Mouse (Mus musculus): ENCODE results near the gene Atp4a.

Atp4a gene

DNA sequence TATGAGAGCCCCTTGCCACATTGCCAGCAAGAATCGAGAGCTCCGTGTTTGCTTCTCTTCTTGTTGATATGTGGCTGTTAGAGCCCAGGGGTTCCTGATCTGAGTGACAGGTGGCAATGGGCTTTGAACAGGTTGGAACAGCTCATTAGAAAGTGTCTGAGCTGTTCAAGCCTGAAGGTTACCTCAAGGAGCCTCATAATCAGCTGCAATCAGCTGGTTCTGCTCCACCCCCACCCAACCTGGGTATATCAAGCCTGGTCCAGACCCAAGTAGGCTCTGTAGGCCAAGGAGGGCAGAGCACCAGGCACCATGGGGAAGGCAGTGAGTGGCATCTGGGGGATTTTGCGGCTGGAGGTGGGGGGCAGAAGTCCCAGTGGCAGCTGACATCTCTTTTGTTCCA is at the start of gene Atp4a:
Gene Atp4a, plus strand, starts transcription at position 268 of the 400 bp plus-strand sequence.
- DNase-seq (ENCODE audit: low read depth, low spot score) = no peak
- Histone ChIP-seq H3K27me3 (ENCODE audit: control insufficient read depth, insufficient read depth, low read length, poor library complexity, severe bottlenecking) (0 out of 2 replicates have a peak, but pooled peaks cover 2% of the 10 kb centered on the region), H3K36me3 (ENCODE audit: control insufficient read depth, insufficient read depth, low read length, poor library complexity, severe bottlenecking) (no peaks in the 10 kb centered on the region)

DNA sequence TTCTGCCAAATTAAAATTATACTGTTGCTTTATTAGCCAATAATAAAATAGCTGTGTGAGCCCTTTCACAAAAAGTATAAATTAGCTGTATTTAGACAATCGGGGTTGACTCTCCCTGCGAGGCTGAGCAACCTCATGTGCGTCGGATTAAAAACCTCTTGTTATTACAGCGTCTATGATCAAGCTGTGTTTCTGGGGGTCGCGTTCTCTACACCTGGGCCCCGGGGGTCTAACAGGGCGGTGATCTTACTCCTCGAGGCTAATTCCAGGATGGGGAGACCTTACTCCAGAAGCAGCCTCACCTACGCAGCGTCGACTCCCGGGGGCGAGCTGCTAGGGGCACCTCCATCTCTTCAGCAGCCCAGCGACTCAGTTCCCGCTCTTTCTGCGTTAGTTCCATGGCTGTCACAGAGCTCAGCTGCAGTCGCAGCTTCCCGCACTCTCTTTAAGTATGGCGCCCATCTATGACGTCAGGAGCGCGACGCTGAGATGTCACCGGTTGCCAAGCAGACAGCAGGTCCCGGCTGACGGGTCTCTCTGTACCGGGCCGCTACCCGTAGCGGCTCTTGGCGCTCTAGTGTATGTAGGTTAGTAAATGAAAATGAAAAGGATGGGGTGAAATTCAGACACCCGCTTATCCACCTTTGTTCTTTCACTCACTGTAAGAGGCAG is 47.3 kb upstream of the Atp4a start, which contains the start of gene Haus5:
Gene Haus5, minus strand, starts transcription at position 466 of the 672 bp plus-strand sequence.
- Histone ChIP-seq H3K36me3 (ENCODE audit: control insufficient read depth, insufficient read depth, low read length, poor library complexity, severe bottlenecking) (peaks cover 5% of the 10 kb centered on the region; the same call in 1 of the 2 replicates), H3K27me3 (ENCODE audit: control insufficient read depth, insufficient read depth, low read length, poor library complexity, severe bottlenecking) (no peaks in the 10 kb centered on the region)
- peak; percentile 97 for DNase-seq (ENCODE audit: low read depth, low spot score)

DNA sequence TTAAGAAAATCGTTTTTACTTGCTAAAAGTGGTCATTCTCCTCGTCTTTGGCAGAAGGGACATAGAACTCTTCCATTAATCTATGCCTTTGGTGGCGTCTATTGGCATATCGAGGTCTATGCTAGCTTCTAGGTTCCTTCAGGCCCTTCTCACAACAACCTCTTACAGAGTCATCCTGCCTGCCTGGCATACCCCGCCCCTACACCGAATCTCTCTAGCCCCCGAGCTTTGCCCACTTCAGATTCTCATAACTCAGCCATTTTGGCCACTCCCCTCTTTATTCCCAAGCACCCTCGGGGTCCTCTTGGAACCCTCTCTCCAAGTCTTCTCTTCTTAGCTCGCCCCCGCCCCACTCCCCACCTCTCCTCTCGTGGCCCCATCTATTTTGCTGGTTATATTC is 46.7 kb upstream of the Atp4a start:
- Histone ChIP-seq H3K27me3 (ENCODE audit: control insufficient read depth, insufficient read depth, low read length, poor library complexity, severe bottlenecking) (no peaks in the 10 kb centered on the region), H3K36me3 (ENCODE audit: control insufficient read depth, insufficient read depth, low read length, poor library complexity, severe bottlenecking) (peaks cover 3% of the 10 kb centered on the region; the same call in 1 of the 2 replicates)
- no peak for DNase-seq (ENCODE audit: low read depth, low spot score)

DNA sequence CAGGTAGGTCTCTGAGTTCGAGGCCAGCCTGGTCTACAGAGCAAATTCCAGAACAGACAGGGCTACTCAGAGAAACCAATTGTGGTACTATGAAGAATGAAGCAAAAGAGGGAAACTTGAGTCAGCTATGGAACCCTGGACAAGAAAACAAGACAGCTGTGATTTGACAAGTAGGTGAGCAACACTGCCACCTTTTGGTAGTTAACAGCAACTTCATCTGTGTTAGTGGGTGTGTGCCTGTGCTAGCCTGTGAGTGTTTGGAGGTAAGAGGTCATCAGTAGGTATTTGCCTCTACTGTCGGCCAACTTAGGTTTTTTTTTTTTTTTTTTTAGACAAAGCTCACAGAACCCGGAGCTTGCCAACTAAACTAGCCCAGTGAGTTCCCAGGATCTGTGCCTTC is 42.8 kb upstream of the Atp4a start:
- peak; percentile 76 for DNase-seq (ENCODE audit: low read depth, low spot score)
- Histone ChIP-seq H3K27me3 (ENCODE audit: control insufficient read depth, insufficient read depth, low read length, poor library complexity, severe bottlenecking) (no peaks in the 10 kb centered on the region), H3K36me3 (ENCODE audit: control insufficient read depth, insufficient read depth, low read length, poor library complexity, severe bottlenecking) (no peaks in the 10 kb centered on the region)

DNA sequence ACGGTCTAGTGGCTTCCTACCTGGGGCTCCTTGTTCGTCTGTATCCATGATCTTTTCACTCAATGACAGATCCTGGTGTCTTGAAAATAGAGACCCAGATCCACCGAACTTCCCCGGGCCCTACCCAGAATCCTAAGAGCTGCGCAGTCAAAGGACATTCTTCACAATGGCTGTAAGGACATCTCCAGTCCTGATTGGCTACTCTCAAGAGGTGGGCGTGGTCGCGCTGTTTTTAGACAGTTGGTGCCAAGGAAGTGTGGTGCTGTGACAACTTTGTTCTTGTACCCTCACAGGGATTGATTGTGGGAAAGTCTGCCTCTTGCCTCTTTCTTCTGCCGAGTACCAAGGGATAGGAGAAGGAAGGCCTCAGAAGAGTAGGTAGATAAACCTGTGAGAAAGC is 40.5 kb upstream of the Atp4a start, which contains the start of gene Pmis2:
Gene Pmis2, minus strand, starts transcription at position 126 of the 400 bp plus-strand sequence.
- no peak for DNase-seq (ENCODE audit: low read depth, low spot score)
- H3K36me3 ChIP-seq (ENCODE audit: control insufficient read depth, insufficient read depth, low read length, poor library complexity, severe bottlenecking) = no peaks in the 10 kb centered on the region

DNA sequence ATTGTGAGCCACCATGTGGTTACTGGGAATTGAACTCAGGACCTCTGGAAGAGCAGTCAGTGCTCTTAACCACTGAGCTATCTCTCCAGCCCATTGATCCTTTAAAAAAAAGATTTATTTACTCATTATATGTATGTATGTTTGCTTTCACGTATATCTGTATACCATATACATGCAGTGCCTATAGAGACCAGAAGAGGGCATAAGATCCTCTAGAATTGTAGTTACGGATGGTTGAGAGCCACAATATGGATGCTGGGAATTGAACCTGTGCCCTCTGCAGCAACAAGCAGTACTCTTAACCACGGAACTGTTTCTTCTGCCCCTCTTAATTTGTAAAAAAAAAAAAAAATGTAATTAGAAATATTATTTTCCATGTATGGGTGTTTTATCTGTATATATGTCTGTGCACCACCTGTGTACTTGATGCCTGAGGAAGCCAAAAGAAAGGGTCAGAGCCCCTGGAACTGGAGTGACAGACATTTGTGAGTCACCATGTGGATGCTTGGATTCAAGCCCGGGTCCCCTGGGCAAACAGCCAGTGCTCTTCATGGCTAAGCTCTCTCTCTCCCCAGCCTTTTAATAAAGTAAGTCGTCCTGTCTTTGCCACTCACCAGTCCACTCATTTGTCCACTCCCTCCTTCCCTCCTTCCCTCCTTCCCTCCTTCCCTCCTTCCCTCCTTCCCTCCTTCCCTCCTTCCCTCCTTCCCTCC is 33.6 kb upstream of the Atp4a start:
- Histone ChIP-seq H3K36me3 (ENCODE audit: control insufficient read depth, insufficient read depth, low read length, poor library complexity, severe bottlenecking) (no peaks in the 10 kb centered on the region), H3K27me3 (ENCODE audit: control insufficient read depth, insufficient read depth, low read length, poor library complexity, severe bottlenecking) (no peaks in the 10 kb centered on the region)
- no peak for DNase-seq (ENCODE audit: low read depth, low spot score)

More for the DNA sequence above, 40.5 kb upstream of the Atp4a start, which contains the start of gene Pmis2:
- H3K27me3 ChIP-seq (ENCODE audit: control insufficient read depth, insufficient read depth, low read length, poor library complexity, severe bottlenecking) = no peaks in the 10 kb centered on the region

DNA sequence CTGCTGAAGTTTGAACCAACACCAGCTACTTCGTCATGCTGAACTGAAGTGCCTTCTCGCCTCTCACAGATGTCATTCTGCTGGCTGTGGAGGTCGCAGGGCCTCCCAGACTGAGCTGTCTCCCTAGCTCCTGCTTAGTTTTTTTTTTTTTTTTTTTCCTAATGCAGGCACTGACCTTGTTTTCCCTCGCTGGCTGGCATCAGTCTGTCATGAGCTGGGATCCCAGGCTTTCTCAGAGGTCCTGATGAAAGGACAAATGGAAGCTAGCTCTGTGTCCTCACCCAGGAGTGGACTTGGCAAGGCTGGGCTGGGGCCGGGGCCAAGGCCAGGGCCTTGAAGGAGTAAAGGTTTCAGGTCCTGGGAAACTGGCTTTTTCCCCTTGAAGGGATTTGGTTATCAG is 30.1 kb upstream of the Atp4a start:
- H3K36me3 ChIP-seq (ENCODE audit: control insufficient read depth, insufficient read depth, low read length, poor library complexity, severe bottlenecking) = no peaks in the 10 kb centered on the region
- no peaks in the 10 kb centered on the region for H3K27me3 ChIP-seq (ENCODE audit: control insufficient read depth, insufficient read depth, low read length, poor library complexity, severe bottlenecking)
- DNase-seq (ENCODE audit: low read depth, low spot score) = no peak

DNA sequence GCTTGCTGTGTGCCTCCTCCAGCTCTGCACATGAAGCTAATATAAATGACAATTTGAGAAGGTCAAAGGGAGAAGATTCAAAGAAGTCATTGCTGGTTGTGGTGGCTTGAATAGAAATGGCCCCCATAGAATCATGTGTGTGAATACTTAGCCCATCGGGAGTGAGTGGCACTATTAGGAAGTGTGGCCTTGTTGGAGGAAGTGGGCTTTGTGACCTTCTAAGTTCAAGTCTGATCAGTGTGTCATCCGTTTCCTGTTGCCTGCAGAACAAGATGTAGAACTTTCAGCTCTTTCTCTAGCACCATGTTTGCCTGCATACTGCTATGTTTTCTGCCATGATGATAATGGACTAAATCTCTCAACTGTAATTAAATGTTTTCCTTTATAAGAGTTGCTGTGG is 28.6 kb upstream of the Atp4a start:
- Histone ChIP-seq H3K36me3 (ENCODE audit: control insufficient read depth, insufficient read depth, low read length, poor library complexity, severe bottlenecking) (no peaks in the 10 kb centered on the region), H3K27me3 (ENCODE audit: control insufficient read depth, insufficient read depth, low read length, poor library complexity, severe bottlenecking) (no peaks in the 10 kb centered on the region)
- no peak for DNase-seq (ENCODE audit: low read depth, low spot score)

DNA sequence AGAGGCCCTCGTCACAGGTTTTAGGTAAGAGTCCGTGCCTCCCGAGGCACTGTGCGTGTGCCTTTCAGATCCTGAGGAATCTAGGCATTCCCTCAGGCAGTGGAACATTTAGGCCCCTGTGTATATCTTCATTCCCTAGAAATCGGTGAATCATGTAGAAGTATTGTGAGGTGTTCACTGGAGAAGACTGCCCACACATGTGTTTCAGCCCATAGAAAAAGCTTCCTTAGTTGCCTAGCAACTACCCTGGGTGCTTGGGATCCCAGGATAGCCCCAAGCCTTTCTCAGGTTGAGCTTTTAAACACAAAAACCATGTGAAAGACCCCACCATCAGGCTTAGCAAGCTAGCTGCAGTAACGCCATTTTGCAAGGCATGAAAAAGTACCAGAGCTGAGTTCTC is 23.7 kb upstream of the Atp4a start:
- DNase-seq (ENCODE audit: low read depth, low spot score) = no peak
- H3K36me3 ChIP-seq (ENCODE audit: control insufficient read depth, insufficient read depth, low read length, poor library complexity, severe bottlenecking) = no peaks in the 10 kb centered on the region
- no peaks in the 10 kb centered on the region for H3K27me3 ChIP-seq (ENCODE audit: control insufficient read depth, insufficient read depth, low read length, poor library complexity, severe bottlenecking)

DNA sequence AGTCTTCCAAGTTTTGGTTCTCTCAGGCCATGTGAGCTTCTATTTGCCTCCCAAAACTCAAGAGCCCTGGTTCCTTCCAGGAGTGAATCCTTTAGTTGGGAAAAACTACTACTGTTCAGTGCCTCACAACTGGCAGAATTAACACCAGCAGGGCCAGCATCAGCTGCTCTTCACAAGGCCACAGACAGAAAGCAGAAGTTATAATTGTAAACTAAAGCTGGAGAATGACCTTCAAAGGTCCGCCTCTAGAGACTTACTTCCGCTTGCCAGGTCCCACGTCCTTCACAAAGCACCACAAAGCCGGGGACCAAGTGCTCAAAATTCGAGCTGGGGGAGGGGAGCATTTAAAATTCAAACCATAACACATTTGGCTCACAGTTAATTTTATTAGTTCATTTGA is 13.9 kb upstream of the Atp4a start:
- Histone ChIP-seq H3K27me3 (ENCODE audit: control insufficient read depth, insufficient read depth, low read length, poor library complexity, severe bottlenecking) (no peaks in the 10 kb centered on the region), H3K36me3 (ENCODE audit: control insufficient read depth, insufficient read depth, low read length, poor library complexity, severe bottlenecking) (no peaks in the 10 kb centered on the region)
- DNase-seq (ENCODE audit: low read depth, low spot score) = peak; percentile 66

DNA sequence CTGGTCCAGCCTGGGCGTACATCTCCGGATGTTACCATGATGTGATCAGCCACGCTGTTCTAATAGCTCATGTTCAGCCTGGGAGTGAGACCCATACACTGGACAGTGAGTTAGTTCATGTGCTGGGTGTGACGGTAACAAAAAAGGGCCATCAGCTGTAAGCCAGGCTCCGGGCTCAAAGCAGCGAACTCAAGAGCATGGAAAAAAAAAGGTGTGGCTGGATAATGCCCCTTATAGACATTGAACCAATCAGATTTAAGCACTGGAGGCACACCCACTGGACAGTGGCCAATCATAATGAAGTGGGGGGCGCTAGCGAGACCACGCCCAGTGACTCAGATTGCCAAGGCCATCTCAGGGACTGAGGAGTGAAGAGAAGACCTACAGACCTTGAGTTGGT is 13.4 kb upstream of the Atp4a start, which contains the start of gene 2200002J24Rik:
Gene 2200002J24Rik, plus strand, starts transcription at position 338 of the 400 bp plus-strand sequence.
- no peaks in the 10 kb centered on the region for H3K27me3 ChIP-seq (ENCODE audit: control insufficient read depth, insufficient read depth, low read length, poor library complexity, severe bottlenecking)
- no peaks in the 10 kb centered on the region for H3K36me3 ChIP-seq (ENCODE audit: control insufficient read depth, insufficient read depth, low read length, poor library complexity, severe bottlenecking)
- DNase-seq (ENCODE audit: low read depth, low spot score) = no peak

DNA sequence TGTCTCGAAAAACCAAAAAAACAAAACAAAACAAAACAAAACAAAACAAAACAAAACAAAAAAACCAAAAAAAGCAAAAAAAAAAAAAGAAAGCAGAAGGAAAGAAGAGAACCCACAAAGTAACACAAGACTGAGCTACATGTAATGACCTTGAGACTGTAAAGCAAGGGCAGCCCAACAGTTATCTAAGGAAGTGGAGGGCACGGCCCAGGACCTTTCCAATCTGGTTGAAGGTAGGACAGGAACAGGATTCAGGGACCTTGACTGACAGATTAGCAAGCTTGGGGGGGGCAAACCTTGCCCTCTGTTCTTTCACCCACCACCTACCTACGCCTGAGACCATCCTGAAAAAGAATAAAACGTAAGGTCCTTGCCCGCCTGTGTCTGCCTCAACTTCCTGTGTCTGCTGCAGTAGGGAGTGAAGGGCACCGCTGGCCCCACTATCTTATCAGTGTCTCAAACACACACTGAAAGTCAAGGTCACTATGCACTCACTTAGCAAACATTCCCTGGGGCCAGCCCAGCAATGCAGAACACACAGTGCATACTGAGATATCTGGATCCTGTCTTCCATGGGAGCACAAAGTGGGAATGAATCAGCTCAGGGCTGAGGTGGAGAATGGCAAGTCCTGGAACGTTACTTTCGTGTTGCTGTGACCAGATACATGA is 5.7 kb upstream of the Atp4a start:
- Histone ChIP-seq H3K27me3 (ENCODE audit: control insufficient read depth, insufficient read depth, low read length, poor library complexity, severe bottlenecking) (no peaks in the 10 kb centered on the region), H3K36me3 (ENCODE audit: control insufficient read depth, insufficient read depth, low read length, poor library complexity, severe bottlenecking) (no peaks in the 10 kb centered on the region)
- DNase-seq (ENCODE audit: low read depth, low spot score) = no peak

DNA sequence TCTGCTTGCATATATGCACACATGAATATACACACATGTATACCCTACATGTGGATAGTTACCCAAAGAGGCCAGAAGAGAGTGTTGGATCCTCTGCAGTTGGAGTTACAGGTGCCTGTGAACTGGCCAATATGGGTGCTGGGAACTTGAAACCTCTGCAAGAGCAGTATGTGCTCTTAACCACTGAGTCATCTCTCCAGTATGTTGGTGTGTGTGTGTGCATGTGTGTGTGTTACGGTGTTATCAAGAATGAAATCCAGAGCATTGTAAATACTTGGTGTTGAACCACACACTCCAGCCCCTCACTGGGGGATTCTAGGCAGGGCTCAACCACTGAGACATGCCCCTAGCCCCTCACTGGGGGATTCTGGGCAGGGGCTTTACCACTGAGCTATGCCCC is 4.6 kb upstream of the Atp4a start:
- H3K36me3 ChIP-seq (ENCODE audit: control insufficient read depth, insufficient read depth, low read length, poor library complexity, severe bottlenecking) = no peaks in the 10 kb centered on the region

DNA sequence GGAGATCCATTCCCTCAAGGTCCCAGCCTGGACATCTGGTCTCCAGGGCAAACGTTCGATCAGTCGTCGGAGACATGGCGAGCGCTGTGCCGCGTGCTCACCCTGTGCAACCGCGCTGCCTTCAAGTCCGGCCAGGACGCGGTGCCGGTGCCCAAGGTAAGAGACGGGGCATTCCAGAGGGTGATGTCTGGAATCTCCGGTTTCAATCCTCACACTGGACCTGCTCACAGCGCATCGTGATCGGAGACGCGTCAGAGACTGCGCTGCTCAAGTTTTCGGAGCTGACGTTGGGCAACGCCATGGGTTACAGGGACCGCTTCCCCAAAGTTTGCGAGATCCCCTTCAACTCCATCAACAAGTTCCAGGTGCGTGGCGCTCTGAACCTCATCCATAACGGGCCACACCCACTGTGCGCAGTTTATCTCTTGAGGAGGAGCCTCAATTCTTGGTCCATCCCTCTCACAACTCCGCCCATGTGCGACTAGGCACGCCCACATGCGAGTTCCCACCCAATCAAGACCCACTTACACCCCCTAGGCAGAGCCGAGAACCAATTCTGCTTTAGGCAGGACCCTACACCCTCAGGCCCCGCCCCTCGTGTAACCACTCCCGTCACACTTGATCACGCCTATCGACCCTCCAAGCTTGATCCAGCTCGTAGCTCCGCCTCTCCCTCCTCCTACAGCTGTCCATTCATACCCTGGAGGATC is 5.2 kb downstream of the Atp4a start:
- peak; percentile 85 for DNase-seq (ENCODE audit: low read depth, low spot score)
- H3K36me3 ChIP-seq (ENCODE audit: control insufficient read depth, insufficient read depth, low read length, poor library complexity, severe bottlenecking) = no peaks in the 10 kb centered on the region
- 0 out of 2 replicates have a peak, but pooled peaks cover 2% of the 10 kb centered on the region for H3K27me3 ChIP-seq (ENCODE audit: control insufficient read depth, insufficient read depth, low read length, poor library complexity, severe bottlenecking)

More for the DNA sequence above, 4.6 kb upstream of the Atp4a start:
- H3K27me3 ChIP-seq (ENCODE audit: control insufficient read depth, insufficient read depth, low read length, poor library complexity, severe bottlenecking) = no peaks in the 10 kb centered on the region
- DNase-seq (ENCODE audit: low read depth, low spot score) = no peak

Data from splenic B cell, adult 2 months (primary cell).